Mouse (Mus musculus): Measurements from ENCODE around the gene Tnfaip8l1. TPM values are rescaled to one million over a fixed set of nuclear protein-coding genes. Genes with fewer than 3 reads are reported as not detected.

Gene Tnfaip8l1
- polyA plus RNA-seq (2015; fragmentation: Nextera tagmentation; extraction: Ambion mirVana) = 2.7 and 2.9 TPM in 2 replicates

GRCm38 (mm10) chr17:56162231-56162774 is at the start of gene Tnfaip8l1:
Gene Tnfaip8l1 (plus strand): TSS chr17:56162477.
- Histone ChIP-seq H3K4me3 (replicated peaks) (peak within 1 kb of the TSS; percentile 54), H3K9ac (peak within 1 kb of the TSS; percentile 60), H3K9me3 (replicated peaks) (no peaks in the 10 kb centered on the region), H3K27ac (no peak within 1 kb of the TSS), H3K4me2 (peak within 1 kb of the TSS; percentile 76), H3K4me1 (replicated peaks) (peaks cover 36% of the 10 kb centered on the region), H3K27me3 (peaks cover 30% of the 10 kb centered on the region), H3K36me3 (no peaks in the 10 kb centered on the region)
- DNase-seq (peak; percentile 92), ATAC-seq (ENCODE audit: low read depth) (peak; percentile 97)
- WGBS (ENCODE audit: insufficient replicate concordance) = 1% methylated on average over 30 of the region's 30 CpGs

GRCm38 (mm10) chr17:56112743-56113142 is 49.5 kb upstream of the Tnfaip8l1 start:
- WGBS (ENCODE audit: insufficient replicate concordance) = 57% methylated on average over 3 of the region's 3 CpGs
- Histone ChIP-seq H3K4me1 (replicated peaks) (peaks cover 15% of the 10 kb centered on the region), H3K4me2 (no peak overlapping the region)

GRCm38 (mm10) chr17:56116193-56116592 is 46.1 kb upstream of the Tnfaip8l1 start:
- Histone ChIP-seq H3K4me2 (no peak overlapping the region), H3K4me1 (replicated peaks) (peaks cover 15% of the 10 kb centered on the region), H3K4me3 (replicated peaks) (no peak overlapping the region), H3K36me3 (no peaks in the 10 kb centered on the region), H3K27ac (no peak overlapping the region), H3K9me3 (replicated peaks) (no peaks in the 10 kb centered on the region), H3K9ac (no peak overlapping the region), H3K27me3 (peaks cover 45% of the 10 kb centered on the region)
- WGBS (ENCODE audit: insufficient replicate concordance) = 55% methylated on average over 10 of the region's 10 CpGs
- DNase-seq (no peak), ATAC-seq (ENCODE audit: low read depth) (no peak)

More at GRCm38 (mm10) chr17:56112743-56113142, 49.5 kb upstream of the Tnfaip8l1 start:
- Histone ChIP-seq H3K36me3 (no peaks in the 10 kb centered on the region), H3K4me3 (replicated peaks) (no peak overlapping the region), H3K27me3 (peaks cover 13% of the 10 kb centered on the region; the same call in 1 of the 2 replicates), H3K9ac (no peak overlapping the region), H3K9me3 (replicated peaks) (no peaks in the 10 kb centered on the region), H3K27ac (no peak overlapping the region)
- ATAC-seq (ENCODE audit: low read depth) (no peak), DNase-seq (no peak)

GRCm38 (mm10) chr17:56117251-56117710 is 45.0 kb upstream of the Tnfaip8l1 start, which contains the start of gene Plin5:
Gene Plin5 (minus strand): TSS chr17:56117596.
- WGBS (ENCODE audit: insufficient replicate concordance) = 3% methylated on average over 27 of the region's 27 CpGs
- peaks cover 56% of the 10 kb centered on the region for H3K27me3 ChIP-seq
- H3K9me3 ChIP-seq (replicated peaks) = no peaks in the 10 kb centered on the region
- peak within 1 kb of the TSS; percentile 38 for H3K4me3 ChIP-seq (replicated peaks)
- peak within 1 kb of the TSS; percentile 64 for H3K4me2 ChIP-seq
- peaks cover 15% of the 10 kb centered on the region for H3K4me1 ChIP-seq (replicated peaks)
- no peaks in the 10 kb centered on the region for H3K36me3 ChIP-seq
- DNase-seq (peak; percentile 42), ATAC-seq (ENCODE audit: low read depth) (peak; percentile 59)
- no peak within 1 kb of the TSS for H3K27ac ChIP-seq
- no peak within 1 kb of the TSS for H3K9ac ChIP-seq

GRCm38 (mm10) chr17:56119431-56119830 is 42.8 kb upstream of the Tnfaip8l1 start:
- Histone ChIP-seq H3K9ac (no peak overlapping the region), H3K36me3 (peaks cover 3% of the 10 kb centered on the region; the same call in 1 of the 2 replicates), H3K4me2 (0 out of 2 replicates have a peak overlapping the region, but pooled peaks have one; percentile 30), H3K4me1 (replicated peaks) (peaks cover 22% of the 10 kb centered on the region), H3K9me3 (replicated peaks) (peaks cover 6% of the 10 kb centered on the region; the same call in 1 of the 2 replicates), H3K27ac (no peak overlapping the region), H3K27me3 (peaks cover 77% of the 10 kb centered on the region), H3K4me3 (replicated peaks) (no peak overlapping the region)
- DNase-seq = no peak
- 30% methylated on average over 12 of the region's 12 CpGs for WGBS (ENCODE audit: insufficient replicate concordance)
- no peak for ATAC-seq (ENCODE audit: low read depth)

DNA sequence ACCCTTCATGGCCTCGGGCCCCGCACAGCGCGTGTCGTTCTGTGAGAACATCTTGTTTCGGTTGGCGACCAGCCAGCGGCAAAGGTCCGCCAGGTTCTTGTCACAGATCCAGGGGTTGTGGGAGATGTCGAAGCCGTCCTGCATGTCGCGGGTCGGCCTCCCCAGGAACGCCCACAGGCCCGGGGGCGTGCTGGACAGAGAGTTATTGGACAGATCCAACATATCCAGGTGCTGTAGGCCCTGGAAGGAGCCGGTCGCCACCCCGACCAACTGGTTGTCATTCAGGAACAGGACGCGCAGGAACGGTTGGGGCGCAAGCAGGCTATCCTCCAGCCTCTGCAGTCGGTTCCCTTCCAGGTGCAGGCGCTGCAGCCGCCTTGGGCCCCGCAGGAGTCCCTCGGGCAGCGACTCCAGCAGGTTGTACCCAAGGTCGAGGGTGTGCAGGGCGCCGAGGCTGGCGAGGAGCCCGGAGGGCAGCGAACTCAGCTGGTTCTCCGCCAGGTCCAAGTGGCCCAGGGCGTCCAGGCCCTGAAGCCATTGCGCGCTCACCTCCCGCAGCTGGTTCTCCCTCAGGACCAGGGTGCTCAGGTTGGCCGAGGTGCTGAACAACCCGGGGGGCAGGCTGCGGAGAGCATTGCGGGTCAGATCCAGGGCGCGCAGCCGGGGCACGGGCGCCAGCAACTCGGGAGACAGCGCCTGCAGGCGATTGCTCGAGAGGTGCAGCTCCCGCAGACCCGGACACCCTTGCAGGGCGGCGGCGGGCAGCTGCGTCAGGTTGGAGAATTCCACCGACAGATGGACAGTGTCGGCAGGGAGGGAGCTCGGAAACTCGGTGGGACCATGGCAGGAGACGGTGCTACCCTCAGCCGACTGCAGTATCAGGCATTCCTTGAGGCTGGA is 42.0 kb upstream of the Tnfaip8l1 start:
- Histone ChIP-seq H3K9me3 (replicated peaks) (peaks cover 6% of the 10 kb centered on the region; the same call in 1 of the 2 replicates), H3K27me3 (peaks cover 81% of the 10 kb centered on the region), H3K4me2 (peak overlapping the region; percentile 30), H3K4me1 (replicated peaks) (peaks cover 22% of the 10 kb centered on the region), H3K36me3 (peaks cover 3% of the 10 kb centered on the region; the same call in 1 of the 2 replicates), H3K9ac (no peak overlapping the region), H3K4me3 (replicated peaks) (peak overlapping the region; percentile 8; the same call in 1 of the 2 replicates), H3K27ac (no peak overlapping the region)
- 9% methylated on average over 66 of the region's 66 CpGs for whole genome bisulfite sequencing (ENCODE audit: insufficient replicate concordance)
- ATAC-seq (ENCODE audit: low read depth) (no peak), DNase-seq (no peak)

GRCm38 (mm10) chr17:56121826-56122225 is 40.5 kb upstream of the Tnfaip8l1 start, which contains the start of gene Lrg1:
Gene Lrg1 (minus strand): TSS chr17:56122001.
- DNase-seq (no peak), ATAC-seq (ENCODE audit: low read depth) (no peak)
- no peak within 1 kb of the TSS for H3K27ac ChIP-seq
- H3K4me3 ChIP-seq (replicated peaks) = no peak within 1 kb of the TSS
- no peak within 1 kb of the TSS for H3K4me2 ChIP-seq
- H3K4me1 ChIP-seq (replicated peaks) = peaks cover 19% of the 10 kb centered on the region
- 32% methylated on average over 2 of the region's 2 CpGs for WGBS (ENCODE audit: insufficient replicate concordance)
- H3K27me3 ChIP-seq = peaks cover 74% of the 10 kb centered on the region
- peaks cover 3% of the 10 kb centered on the region; the same call in 1 of the 2 replicates for H3K36me3 ChIP-seq
- peaks cover 6% of the 10 kb centered on the region; the same call in 1 of the 2 replicates for H3K9me3 ChIP-seq (replicated peaks)
- no peak within 1 kb of the TSS for H3K9ac ChIP-seq

GRCm38 (mm10) chr17:56123161-56123560 is 39.1 kb upstream of the Tnfaip8l1 start:
- Histone ChIP-seq H3K4me3 (replicated peaks) (no peak overlapping the region), H3K27me3 (peaks cover 66% of the 10 kb centered on the region), H3K4me1 (replicated peaks) (peaks cover 11% of the 10 kb centered on the region), H3K36me3 (peaks cover 3% of the 10 kb centered on the region; the same call in 1 of the 2 replicates), H3K27ac (no peak overlapping the region), H3K9me3 (replicated peaks) (peaks cover 6% of the 10 kb centered on the region; the same call in 1 of the 2 replicates), H3K9ac (no peak overlapping the region), H3K4me2 (no peak overlapping the region)
- no peak for ATAC-seq (ENCODE audit: low read depth)
- DNase-seq = no peak
- 67% methylated on average over 12 of the region's 12 CpGs for WGBS (ENCODE audit: insufficient replicate concordance)

GRCm38 (mm10) chr17:56123681-56124340 is 38.5 kb upstream of the Tnfaip8l1 start:
- Histone ChIP-seq H3K9ac (no peak overlapping the region), H3K27me3 (peaks cover 60% of the 10 kb centered on the region), H3K36me3 (peaks cover 3% of the 10 kb centered on the region; the same call in 1 of the 2 replicates), H3K9me3 (replicated peaks) (peaks cover 6% of the 10 kb centered on the region; the same call in 1 of the 2 replicates), H3K27ac (no peak overlapping the region), H3K4me3 (replicated peaks) (peak overlapping the region; percentile 37; the same call in 1 of the 2 replicates), H3K4me2 (peak overlapping the region; percentile 61), H3K4me1 (replicated peaks) (peaks cover 11% of the 10 kb centered on the region)
- WGBS (ENCODE audit: insufficient replicate concordance) = 56% methylated on average over 59 of the region's 59 CpGs
- ATAC-seq (ENCODE audit: low read depth) = no peak
- no peak for DNase-seq

DNA sequence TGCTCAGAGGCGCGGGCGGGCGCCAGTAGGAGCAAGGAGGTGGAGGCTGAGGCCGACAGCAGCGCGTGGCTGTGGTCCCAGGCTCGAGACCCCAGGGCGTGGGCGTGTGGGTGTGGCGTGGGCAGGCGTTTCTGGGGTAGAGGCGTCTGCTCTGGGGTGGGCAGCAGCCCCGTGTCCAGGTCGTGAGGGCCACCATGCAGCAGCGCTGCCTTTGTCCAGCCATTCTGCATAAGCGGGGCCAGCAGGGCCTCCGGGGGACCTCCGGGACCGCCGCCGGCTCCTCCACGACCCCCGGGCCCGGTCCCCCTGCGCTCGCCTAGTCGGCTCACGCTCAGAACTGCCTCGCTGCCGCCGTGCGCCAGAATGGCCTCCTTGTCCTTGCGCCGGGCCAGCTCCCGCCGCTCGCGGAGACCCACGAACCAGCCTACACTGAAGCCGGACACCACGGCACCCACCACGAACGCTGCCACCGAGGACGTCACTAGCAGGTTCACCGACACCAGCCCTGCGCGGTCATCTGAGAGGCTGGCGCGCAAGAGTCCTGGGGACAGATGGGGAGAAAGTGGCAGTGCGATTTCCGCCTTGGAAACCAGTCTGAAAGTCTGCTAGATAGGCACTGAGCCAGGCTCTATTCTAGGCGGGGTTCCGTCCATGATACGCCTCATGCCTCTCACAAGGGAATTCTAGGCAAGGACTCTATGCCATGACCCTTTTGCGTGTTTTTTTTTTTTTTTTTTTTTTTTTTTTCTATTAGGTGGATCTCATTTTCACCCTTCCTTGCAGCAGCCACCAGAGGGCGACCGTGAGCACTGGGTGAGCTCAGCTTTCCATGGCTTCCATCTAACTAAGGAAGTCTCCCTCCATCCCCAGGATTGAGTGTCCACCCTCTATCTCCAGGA is 37.7 kb upstream of the Tnfaip8l1 start:
- Histone ChIP-seq H3K4me2 (peak overlapping the region; percentile 61), H3K9ac (0 out of 2 replicates have a peak overlapping the region, but pooled peaks have one; percentile 13), H3K4me1 (replicated peaks) (peaks cover 11% of the 10 kb centered on the region), H3K4me3 (replicated peaks) (peak overlapping the region; percentile 37), H3K27me3 (peaks cover 52% of the 10 kb centered on the region), H3K36me3 (peaks cover 3% of the 10 kb centered on the region; the same call in 1 of the 2 replicates), H3K9me3 (replicated peaks) (peaks cover 6% of the 10 kb centered on the region; the same call in 1 of the 2 replicates), H3K27ac (no peak overlapping the region)
- ATAC-seq (ENCODE audit: low read depth) (no peak; the same call in 1 of the 2 replicates), DNase-seq (peak; percentile 35)
- 25% methylated on average over 59 of the region's 59 CpGs for WGBS (ENCODE audit: insufficient replicate concordance)
